Mouse (Mus musculus) intestine, postnatal 0 days (tissue): Measurements from ENCODE around the gene Tns1. TPM values are rescaled to one million over a fixed set of nuclear protein-coding genes. Genes with fewer than 3 reads are reported as not detected.

Experiments
- ATAC-seq: fragments of 200-750 bp; cut with Nextera tagmentation; 2 replicates; pipeline ENCODE4 v1.8.0; 2017; ENCODE audit warnings: mild to moderate bottlenecking, moderate TSS enrichment, moderate library complexity
- H3K27ac ChIP-seq: fragments of 300-500 bp; sonication (generic); 2 replicates; pipeline ENCODE4 v1.5.1; 2014; ENCODE audit warnings: mild to moderate bottlenecking, low read depth, low read length, moderate library complexity
- H3K27me3 ChIP-seq: fragments of 300-500 bp; sonication (generic); replicated peaks from 2 replicates; pipeline ENCODE4 v1.6.1; 2014; ENCODE audit warnings: low read length, mixed read lengths; ENCODE audit not compliant: control insufficient read depth, insufficient read depth
- H3K36me3 ChIP-seq: fragments of 300-500 bp; sonication (generic); 2 replicates; pipeline ENCODE4 v1.6.1; 2014; ENCODE audit warnings: mild to moderate bottlenecking, moderate library complexity; ENCODE audit not compliant: control insufficient read depth, insufficient read depth
- H3K4me1 ChIP-seq: fragments of 300-500 bp; sonication (generic); replicated peaks from 2 replicates; pipeline ENCODE4 v1.6.1; 2014; ENCODE audit warnings: antibody characterized with exemption, low read length, mixed read lengths; ENCODE audit not compliant: control insufficient read depth, insufficient read depth
- H3K4me2 ChIP-seq: fragments of 300-500 bp; sonication (generic); replicated peaks from 2 replicates; pipeline ENCODE4 v1.6.1; 2014; ENCODE audit warnings: low read depth, mild to moderate bottlenecking, moderate library complexity
- H3K4me3 ChIP-seq: fragments of 300-500 bp; sonication (generic); 2 replicates; pipeline ENCODE4 v1.5.1; 2014; ENCODE audit warnings: low read depth, low read length
- H3K9ac ChIP-seq: fragments of 300-500 bp; sonication (generic); 2 replicates; pipeline ENCODE4 v1.6.1; 2014; ENCODE audit warnings: mild to moderate bottlenecking, low read depth, low read length
- H3K9me3 ChIP-seq: fragments of 300-500 bp; sonication (generic); 2 replicates; pipeline ENCODE4 v1.6.1; 2016; ENCODE audit warnings: mixed run types; ENCODE audit not compliant: control insufficient read depth
- CTCF ChIP-seq: sonication (generic); IDR thresholded peaks from 2 replicates; pipeline ENCODE4 v1.5.1; 2016; ENCODE audit warnings: low read depth, mild to moderate bottlenecking, control low read depth, antibody characterized with exemption, moderate library complexity
- WGBS: fragments of 180-500 bp; shearing (Covaris S2); extraction: QIAGEN DNeasy Blood & Tissue Kit; methylation state at CpG from one replicate; pipeline ENCODE4 v1.1.7; 2014; 5-methylcytosine and 5-hydroxymethylcytosine counted together
- polyA plus RNA-seq: library from polyadenylated mRNA; unstranded; fragments of >200 nt; fragmentation: Nextera tagmentation; extraction: Ambion mirVana; gene quantifications from 2 replicates; pipeline ENCODE4 v1.2.1, GENCODE M21; 2015

The Tns1 gene
- polyA plus RNA-seq, 1 experiment from 2014 or later, result 21.5 TPM

DNA sequence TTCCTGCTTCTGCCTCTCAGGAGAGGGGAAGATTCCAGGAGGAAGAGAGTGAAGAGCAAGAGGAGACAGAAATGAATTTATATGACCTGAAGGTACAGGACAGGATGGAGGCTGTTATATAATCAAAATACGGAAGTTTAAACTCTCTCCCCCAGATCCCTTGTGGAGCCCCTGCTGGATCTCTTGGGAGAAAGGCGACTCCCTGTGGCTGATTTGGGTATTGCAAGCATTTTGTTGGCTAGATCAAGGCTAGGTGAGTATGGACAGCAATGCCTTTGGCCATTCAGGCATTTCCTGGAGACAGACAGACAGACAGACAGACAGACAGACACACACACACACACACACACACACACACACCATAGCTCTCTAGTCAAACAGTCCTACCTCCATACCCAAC lies 46.9 kb downstream of the Tns1 start:
- TF ChIP-seq CTCF, result peak; percentile 87
- 0% methylated on average over 2 of the region's 2 CpGs for WGBS

DNA sequence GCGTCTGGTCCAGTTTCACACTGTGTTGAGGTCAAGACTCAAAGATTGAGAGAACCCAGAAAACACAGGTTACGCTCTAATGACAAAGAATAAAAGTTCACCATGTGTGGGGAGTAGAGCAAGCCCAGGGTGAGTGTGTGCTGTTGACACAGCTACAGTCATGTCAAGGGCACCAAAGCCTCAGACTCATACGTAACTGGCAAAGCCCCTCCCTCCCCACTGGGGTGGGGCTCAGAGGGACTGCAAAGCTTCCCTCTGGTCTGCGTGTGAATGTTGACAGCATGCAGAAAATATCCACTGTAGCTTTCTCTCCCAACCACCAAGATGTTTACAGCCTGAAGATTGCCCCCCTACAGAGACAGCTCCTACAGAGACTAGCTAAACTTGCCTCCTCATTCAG lies 48.0 kb downstream of the Tns1 start:
- no peak for ATAC-seq
- H3K9me3 ChIP-seq, result no peaks in the 10 kb centered on the region
- WGBS, result 59% methylated on average over 4 of the region's 4 CpGs
- H3K4me1 ChIP-seq, result no peaks in the 10 kb centered on the region
- no peaks in the 10 kb centered on the region for H3K36me3 ChIP-seq
- no peak overlapping the region for H3K27ac ChIP-seq
- no peak overlapping the region for H3K9ac ChIP-seq
- no peak for TF ChIP-seq CTCF
- H3K27me3 ChIP-seq, result no peaks in the 10 kb centered on the region
- H3K4me3 ChIP-seq, result no peak overlapping the region
- H3K4me2 ChIP-seq, result no peak overlapping the region

More for the DNA sequence above, 46.9 kb downstream of the Tns1 start:
- no peaks in the 10 kb centered on the region for H3K9me3 ChIP-seq
- no peak overlapping the region for H3K4me2 ChIP-seq
- no peak overlapping the region for H3K27ac ChIP-seq
- no peak overlapping the region for H3K4me3 ChIP-seq
- H3K36me3 ChIP-seq, result no peaks in the 10 kb centered on the region
- no peak for ATAC-seq
- no peaks in the 10 kb centered on the region for H3K27me3 ChIP-seq
- no peaks in the 10 kb centered on the region for H3K4me1 ChIP-seq
- H3K9ac ChIP-seq, result no peak overlapping the region

DNA sequence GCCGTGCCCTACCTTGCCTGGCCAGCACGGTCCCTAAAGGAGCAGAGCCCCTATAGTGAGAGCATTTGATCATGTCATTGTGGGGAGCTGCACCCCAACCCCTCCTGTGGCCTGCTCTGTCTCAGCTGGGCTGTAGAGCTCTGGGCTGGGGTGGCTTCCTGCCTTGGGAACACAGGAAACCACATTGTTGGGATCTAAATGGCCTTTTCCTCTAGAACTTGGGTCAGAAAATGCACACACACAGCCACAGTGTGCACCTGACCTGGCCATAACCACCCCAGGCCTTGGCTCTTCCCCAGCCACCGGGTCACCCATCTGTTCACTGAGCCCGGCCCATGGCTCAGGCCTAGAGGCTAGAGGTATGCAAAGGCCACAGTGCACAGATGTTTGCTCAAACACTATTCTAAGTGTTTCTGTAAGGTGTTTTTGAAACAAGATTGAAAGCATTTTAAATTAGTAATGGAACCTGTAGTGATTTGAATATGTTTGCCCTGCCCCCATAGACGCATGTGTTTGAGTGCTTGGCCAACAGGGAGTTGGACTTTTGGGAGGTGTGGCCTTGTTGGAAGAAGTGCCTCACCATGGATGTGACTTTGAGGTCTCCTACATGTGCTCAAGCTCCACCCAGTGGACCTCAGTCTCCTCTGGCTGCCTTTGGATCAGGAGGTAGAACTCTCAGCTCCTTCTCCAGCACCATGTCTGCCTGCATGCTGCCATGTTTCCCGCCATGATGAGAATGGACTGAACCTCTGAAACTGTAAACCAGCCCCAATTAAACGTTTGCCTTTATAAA lies 49.4 kb downstream of the Tns1 start:
- Histone ChIP-seq H3K36me3 (no peaks in the 10 kb centered on the region), H3K9ac (no peak overlapping the region), H3K27ac (no peak overlapping the region), H3K9me3 (no peaks in the 10 kb centered on the region), H3K4me3 (no peak overlapping the region), H3K4me2 (no peak overlapping the region), H3K27me3 (no peaks in the 10 kb centered on the region), H3K4me1 (no peaks in the 10 kb centered on the region)
- TF ChIP-seq CTCF, result no peak
- 84% methylated on average over 7 of the region's 7 CpGs for WGBS
- no peak for ATAC-seq

DNA sequence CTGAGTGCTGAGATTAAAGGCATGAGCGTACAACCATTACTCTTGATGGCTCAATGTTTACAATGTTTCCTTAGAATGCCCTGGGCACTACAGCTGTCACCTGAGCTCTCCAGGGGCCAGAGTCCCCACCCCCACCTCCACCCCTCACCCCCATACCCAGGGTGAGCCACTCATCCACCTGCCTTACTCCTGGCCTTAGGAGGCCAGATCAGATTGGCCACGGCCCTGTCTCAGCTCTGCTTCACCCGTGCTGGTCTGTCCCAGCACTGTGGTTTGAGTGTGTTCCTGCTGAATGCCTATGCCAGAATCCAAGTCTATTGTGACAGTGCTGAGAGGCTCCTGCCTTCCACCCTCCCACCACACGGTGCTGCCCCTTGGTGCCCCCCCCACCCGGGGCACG lies 50.5 kb downstream of the Tns1 start:
- WGBS, result 74% methylated on average over 6 of the region's 6 CpGs
- no peak for ATAC-seq
- TF ChIP-seq CTCF, result no peak
- Histone ChIP-seq H3K27ac (no peak overlapping the region; the same call in 1 of the 2 replicates), H3K4me1 (no peaks in the 10 kb centered on the region), H3K9ac (no peak overlapping the region), H3K9me3 (no peaks in the 10 kb centered on the region), H3K4me3 (no peak overlapping the region), H3K36me3 (no peaks in the 10 kb centered on the region), H3K27me3 (no peaks in the 10 kb centered on the region), H3K4me2 (no peak overlapping the region)

DNA sequence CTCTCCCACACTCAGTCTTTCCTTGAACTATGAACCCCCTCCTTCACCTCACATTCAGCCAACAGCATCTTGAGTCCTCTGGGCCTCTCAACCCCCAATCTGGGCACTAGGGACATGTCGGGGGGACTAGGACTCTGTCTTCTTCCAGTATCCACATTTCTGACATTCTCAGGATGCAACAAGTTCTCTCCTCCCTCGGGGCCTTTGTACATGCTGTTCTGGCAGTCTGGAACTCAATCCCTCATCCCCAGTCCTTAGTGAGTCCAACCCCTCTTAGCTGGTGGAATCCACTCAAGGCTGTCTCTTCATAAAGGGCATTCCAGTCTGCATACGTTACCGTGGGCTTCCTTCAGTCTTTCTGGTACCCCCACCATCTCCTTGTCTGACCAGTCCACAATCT lies 53.5 kb downstream of the Tns1 start:
- H3K27me3 ChIP-seq, result no peaks in the 10 kb centered on the region
- no peak overlapping the region for H3K27ac ChIP-seq
- ATAC-seq, result no peak
- H3K9me3 ChIP-seq, result no peaks in the 10 kb centered on the region
- H3K4me3 ChIP-seq, result no peak overlapping the region
- no peaks in the 10 kb centered on the region for H3K36me3 ChIP-seq
- 75% methylated on average over 4 of the region's 4 CpGs for WGBS
- H3K9ac ChIP-seq, result no peak overlapping the region
- no peak for TF ChIP-seq CTCF
- no peaks in the 10 kb centered on the region for H3K4me1 ChIP-seq
- no peak overlapping the region for H3K4me2 ChIP-seq

DNA sequence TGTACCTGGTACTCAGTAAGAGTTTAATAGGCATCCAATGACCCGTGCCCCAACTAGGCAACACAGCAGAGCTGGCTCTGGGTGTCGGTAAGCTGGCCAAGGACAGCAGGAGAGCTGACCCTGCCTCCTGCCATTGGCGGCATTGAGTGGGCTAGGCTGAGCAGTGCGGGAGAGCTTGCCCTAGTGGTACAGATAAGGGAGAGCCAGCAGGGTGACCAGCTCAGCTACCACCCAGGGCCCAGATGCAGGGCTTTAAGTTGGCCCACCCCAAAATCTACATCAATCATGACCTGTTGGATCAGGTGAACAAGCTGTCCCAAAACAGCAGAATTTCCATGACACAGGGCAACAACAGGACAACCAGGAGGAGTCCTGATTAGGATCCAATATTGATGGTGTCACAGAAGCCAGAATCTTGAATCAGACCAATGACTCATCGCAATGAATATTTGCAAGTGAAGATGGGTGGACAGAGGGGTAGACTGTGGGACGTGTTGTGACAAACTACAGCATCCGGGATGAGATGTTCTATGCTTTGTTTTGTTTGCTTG lies 54.2 kb downstream of the Tns1 start:
- Histone ChIP-seq H3K9ac (no peak overlapping the region), H3K4me2 (no peak overlapping the region), H3K4me3 (no peak overlapping the region), H3K36me3 (no peaks in the 10 kb centered on the region), H3K4me1 (no peaks in the 10 kb centered on the region), H3K27ac (no peak overlapping the region), H3K9me3 (no peaks in the 10 kb centered on the region), H3K27me3 (no peaks in the 10 kb centered on the region)
- 78% methylated on average over 7 of the region's 7 CpGs for WGBS
- ATAC-seq, result no peak
- TF ChIP-seq CTCF, result no peak
